Mouse (Mus musculus) heart, postnatal 14 days (tissue): ENCODE results near the gene Chchd10. TPM values are rescaled to one million over a fixed set of nuclear protein-coding genes. Genes with fewer than 3 reads are reported as not detected.

Source experiments
- DNase-seq, 2 experiments: peaks; one replicate each; pipeline ENCODE4 v3.0.0; 2021 to 2022
- intact Hi-C: fragments of 180-260 bp; cut with DNase I; formaldehyde crosslinking; loops from one replicate; pipeline ENCODE4 v1.15.1; 2025
- total RNA-seq, 2 experiments: library from RNA; stranded (reverse); gene quantifications; 2 replicates each; pipeline ENCODE4 v1.2.3; 2021

Gene Chchd10
- total RNA-seq, 2 experiments from 2014 or later, result 1,290 to 1,409 TPM

DNA sequence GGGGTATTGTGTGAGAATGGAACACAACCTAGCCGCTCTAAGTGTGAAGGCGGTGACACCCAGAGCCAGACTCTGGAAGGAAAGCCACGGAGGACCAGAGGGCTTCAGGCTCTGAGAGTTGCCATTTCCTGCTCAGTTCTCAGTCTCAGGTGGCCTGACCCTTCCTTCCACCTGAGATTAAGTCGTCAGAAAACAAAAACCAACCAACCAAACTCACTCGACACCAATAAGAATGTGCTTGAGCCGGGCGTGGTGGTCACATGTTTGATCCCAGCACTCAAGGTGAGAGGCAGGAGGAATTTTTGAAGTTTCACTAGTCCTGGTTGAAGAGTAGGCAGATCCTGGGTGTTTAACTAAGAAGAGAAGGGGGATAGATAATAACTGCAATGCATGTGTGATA lies 13.0 kb downstream of the Chchd10 start:
- intact Hi-C loops, result no loop called here
- DNase-seq, result no peak

DNA sequence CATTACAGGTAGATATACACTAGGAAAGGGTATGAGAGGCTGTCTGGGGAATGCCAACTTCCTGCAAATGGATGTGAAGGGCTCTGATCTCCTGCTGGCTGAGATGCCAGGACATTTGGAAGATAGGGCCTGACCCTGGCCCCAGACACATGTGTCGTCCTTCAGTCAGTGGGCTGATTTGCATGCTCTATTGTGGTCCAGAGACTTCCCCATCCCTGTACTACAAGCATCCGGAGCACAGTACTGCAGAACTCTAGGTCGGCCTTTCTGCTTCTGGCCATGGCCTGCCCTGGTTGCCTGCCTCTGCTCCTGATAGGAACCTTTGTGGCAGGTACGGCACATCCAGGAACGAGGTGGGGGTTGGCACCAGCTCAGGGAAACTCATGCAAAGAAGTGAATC lies 15.1 kb downstream of the Chchd10 start:
- no peak for DNase-seq
- intact Hi-C loops, result no loop called here

DNA sequence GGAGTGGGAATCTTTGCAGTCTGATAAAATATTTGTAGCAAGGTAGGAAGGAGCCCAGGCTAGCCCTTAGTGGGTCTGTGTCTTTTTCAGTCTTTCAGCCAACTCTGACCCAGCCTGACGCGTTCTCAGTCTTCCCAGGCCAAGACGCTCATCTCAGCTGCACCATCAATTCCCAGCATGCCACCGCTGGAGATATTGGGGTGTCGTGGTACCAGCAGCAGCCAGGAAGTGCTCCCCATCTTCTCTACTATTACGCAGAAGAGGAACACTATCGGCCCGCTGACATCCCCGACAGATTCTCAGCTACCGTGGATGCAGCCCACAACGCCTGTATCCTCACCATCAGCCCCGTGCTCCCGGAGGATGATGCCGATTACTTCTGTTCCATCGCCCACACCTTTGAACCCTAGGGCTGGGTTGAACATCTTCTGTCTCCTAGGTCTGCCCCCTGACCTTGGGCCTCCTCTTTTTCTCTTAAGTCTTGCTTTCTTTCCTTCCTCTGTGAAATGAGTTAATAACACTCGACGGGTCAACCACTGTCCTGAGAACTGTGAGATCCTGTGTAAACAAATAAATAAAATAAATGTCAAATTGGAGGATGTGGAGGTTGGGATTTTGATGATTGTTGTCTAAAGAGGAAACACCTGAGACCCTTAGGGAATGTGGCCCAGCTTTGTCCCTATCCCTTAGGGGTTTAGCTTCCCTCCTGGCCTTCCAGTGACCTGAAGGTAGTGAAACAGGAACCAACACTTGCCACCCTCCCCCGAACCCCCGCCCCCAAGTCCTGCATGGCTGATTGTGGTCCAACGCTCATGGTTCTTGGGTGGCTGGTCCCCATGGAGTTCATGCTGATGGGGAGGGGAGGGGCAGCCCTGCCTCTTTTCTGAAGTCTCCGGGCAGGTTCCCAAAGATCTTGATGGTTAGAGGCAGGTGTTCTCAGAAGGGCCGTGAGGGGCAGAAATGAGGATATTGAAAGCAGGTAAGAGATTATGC lies 16.4 kb downstream of the Chchd10 start:
- intact Hi-C loops, result loop anchor here (2.0 to 5.0 kb wide), 3 partner anchors 29 to 362 kb away; partner anchors contain the start of genes Ggt5 and Smarcb1

DNA sequence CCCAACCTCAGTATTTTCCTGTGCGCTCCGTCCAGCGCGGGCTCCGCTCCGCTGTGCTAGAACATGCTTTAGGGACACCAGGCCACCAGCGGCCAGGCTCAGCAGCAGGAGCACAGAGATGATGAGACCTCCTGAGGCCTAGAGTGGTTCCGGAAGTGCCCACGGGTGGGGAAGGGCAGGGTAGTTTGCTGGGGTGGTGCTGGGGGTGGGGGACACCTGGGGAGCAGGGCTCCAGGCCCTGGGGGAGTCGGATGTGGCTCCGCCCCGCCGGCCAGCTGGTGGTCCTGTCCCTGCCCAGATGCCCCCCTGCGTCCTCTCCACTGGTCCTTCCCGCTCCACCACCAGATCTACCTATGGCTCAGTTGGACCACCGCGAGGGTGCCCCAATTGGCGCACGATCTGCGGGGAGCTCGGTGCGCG lies 17.9 kb downstream of the Chchd10 start:
- intact Hi-C loops, result loop anchor here (1.0 to 5.0 kb wide), 6 partner anchors 30 to 364 kb away; partner anchors contain the start of genes Ggt5 and Smarcb1
- peak in 1 of 2 experiments; percentile 24 for DNase-seq

More for the DNA sequence above, 16.4 kb downstream of the Chchd10 start:
- no peak for DNase-seq

DNA sequence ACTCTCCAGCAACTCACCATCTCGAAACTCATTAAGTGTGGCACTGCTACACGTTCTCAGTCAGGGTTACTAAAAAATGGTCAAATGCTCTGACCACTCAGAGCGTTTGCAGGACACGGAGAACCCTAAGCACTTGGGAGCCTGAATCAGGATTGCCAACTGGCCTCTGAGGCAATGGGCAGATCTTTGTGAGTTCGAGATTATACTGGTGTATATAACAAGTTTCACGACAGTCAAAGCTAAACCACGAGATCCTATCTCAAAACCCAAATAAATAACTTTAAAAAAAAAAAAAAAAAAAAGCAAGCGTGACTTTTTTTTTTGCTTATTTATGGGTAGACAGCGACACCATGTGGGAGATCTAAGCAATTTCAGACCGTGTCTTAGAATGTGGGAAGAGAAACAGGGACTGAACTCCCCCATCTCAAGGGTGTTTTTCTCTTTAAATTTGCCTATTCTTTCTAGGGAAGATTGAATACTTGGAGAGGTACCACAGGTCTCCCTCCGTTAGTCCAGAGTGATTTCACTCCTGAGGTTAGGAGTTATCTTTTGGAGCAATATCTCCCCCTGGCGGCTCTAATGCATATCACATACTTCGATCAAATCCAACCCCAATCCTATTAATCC lies 18.6 kb downstream of the Chchd10 start:
- intact Hi-C loops, result loop anchor here (1.0 to 5.0 kb wide), 6 partner anchors 31 to 364 kb away; partner anchors contain the start of genes Ggt5 and Smarcb1
- DNase-seq, result peak in 1 of 2 experiments; percentile 62

DNA sequence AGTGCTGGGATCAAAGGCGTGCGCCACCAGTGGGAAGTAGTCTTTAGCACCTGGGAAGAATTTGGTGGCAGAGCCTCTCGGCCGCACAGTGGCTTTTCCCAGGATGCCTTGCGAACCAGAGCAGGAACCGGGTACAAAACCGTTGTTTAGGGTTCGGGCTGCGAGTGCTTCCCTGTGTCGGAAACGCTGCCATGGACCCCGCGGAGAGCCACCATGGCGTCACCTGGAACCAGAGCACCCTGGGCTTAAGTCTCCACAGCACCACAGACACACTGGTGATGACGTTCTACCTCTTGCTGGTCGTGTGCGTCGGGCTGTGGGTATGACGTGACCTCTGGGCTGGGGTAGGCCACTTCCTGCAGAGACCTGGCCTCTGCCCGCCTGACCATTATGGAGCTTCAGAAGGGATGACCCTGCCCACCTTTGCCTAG lies 21.5 kb downstream of the Chchd10 start, which contains the start of gene Gm5134:
Gene Gm5134 (plus strand): TSS at position 134 of the 431 bp plus-strand sequence.
- intact Hi-C loops, result loop anchor here (5.0 kb wide), 2 partner anchors 317 to 367 kb away; partner anchors contain the start of gene Ggt5
- DNase-seq, result no peak

DNA sequence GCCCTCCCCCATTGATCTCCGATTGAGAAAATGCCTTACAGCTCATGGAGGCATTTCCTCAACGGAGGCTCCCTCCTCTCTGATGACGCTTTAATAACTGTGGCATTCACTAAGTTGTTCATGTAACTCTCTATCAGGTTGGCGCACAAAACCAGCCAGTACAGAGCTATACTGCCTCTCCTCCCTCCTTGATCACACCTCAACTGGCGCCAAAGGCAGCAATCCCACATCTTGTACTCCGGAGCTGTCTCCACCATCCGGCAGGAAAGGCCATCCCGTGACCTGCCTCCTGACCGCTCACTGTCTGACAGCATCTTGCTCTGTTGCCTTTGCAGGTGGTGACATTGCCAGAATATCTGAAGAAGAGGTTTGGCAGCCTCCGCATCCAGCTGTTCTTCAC lies 40.9 kb downstream of the Chchd10 start:
- DNase-seq, result no peak
- intact Hi-C loops, result loop anchor here (10.0 kb wide), 1 partner anchor 231 kb away; no protein-coding TSS in a partner anchor

DNA sequence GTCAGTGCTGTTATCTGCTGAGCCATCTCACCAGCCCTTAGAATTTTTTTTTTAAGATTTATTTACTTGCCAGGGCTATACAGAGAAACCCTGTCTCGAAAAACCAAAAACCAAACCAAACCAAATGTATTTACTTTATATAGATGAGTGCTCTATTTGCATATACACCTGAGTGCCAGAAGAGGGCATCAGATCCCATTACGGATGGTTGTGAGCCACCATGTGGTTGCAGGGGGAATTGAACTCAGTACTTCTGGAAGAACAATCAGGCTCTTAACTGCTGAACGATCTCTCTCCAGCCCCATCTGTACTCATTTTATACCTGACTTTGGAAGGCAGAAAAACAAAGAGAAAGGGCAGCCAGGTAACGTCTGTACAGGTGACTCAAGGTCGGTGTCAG lies 42.3 kb downstream of the Chchd10 start:
- no peak for DNase-seq
- intact Hi-C loops, result loop anchor here (10.0 kb wide), 1 partner anchor 230 kb away; no protein-coding TSS in a partner anchor

DNA sequence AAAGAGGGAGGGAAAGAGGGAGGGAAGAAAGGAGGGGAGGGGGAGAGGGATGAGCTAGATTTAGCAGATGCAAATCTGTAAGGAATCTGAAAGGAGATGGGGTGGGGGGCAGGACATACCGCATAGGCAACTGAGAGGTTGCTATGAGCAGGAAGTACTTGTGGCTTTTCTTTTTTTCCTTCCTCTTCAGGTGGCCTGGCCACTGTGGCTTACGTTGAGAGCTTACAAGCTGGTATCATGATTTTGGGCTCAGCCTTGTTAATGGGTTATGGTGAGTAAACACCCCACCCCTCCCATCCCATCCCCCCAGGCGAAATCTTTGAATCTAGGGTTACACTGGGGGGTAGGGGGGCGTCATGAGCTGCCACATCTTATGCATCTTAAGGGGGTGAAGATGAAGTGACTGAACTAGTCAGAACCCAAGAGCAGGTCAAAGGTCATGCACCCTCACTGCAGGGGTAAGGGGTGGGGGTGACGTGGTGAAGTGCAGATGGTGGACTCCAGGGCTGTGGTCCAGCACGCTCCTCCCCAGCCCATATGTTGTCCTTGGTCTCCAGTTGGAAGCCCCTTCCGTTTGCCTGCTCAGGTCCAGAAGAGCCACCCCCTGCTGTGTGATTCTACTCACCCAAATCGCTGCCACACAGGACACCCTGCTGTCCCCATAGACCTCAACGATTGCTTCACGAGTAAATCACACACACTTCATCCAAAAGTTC lies 45.3 kb downstream of the Chchd10 start:
- intact Hi-C loops, result loop anchor here (10.0 kb wide), 1 partner anchor 227 kb away; no protein-coding TSS in a partner anchor
- DNase-seq, result no peak

DNA sequence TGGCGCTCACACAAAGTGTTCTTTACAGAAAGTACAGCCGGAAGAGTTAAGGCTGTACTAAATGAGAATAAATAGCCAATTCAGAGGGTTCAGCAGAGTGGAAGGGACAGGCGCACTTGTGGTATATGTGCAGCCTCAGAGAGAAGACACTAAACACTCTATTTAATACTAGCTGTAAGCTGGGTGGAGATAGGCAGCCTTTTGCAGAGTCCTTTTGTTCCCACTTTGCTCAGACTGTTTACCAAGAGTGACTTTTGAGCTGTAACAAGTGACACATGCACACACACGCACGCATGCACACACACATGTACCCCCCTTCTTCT lies 45.9 kb downstream of the Chchd10 start:
- intact Hi-C loops, result loop anchor here (10.0 kb wide), 1 partner anchor 226 kb away; no protein-coding TSS in a partner anchor
- DNase-seq, result no peak

DNA sequence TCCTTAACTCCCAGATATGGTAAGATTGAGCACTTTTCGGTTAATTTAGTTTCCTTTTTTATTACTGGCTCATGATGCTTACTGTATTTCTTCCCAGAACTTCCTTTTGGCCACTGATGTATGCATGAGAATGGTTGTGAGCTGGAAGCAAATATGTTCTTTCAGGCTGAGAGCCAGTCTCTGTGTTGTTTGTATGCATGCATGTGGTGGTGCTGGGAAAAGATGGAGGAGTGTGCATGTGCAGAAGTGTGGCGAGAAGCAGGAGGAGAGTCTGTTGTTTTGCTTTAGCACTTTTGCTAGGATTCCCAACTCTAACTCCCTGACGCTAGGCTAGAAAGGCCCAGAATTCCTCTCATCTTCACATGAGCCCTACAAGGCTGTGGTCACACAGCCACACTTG lies 46.5 kb downstream of the Chchd10 start:
- no peak for DNase-seq
- intact Hi-C loops, result loop anchor here (10.0 kb wide), 1 partner anchor 225 kb away; no protein-coding TSS in a partner anchor

Other genes with a start within 250 kb of the Chchd10 start
- gene Cabin1, start 168.8 kb upstream of the Chchd10 start, total RNA-seq, result 10 to 100 TPM; 23.0 to 24.8 TPM
- 10 to 100 TPM; 44.8 to 61.1 TPM for gene Ddt, start 159.7 kb upstream of the Chchd10 start, total RNA-seq
- not detected for gene Gm20441, start 152.2 kb upstream of the Chchd10 start, total RNA-seq
- 1 to 10 TPM; 1.8 to 4.3 TPM for gene Gstt3, start 151.7 kb upstream of the Chchd10 start, total RNA-seq
- 1 to 10 TPM; 7.0 to 9.1 TPM for gene Gstt1, start 134.5 kb upstream of the Chchd10 start, total RNA-seq
- gene Gstt4, start 110.6 kb upstream of the Chchd10 start, total RNA-seq, result not detected
- 10 to 100 TPM in 1 of 2 experiments, 1 to 10 TPM in 1; 9.4 to 12.1 TPM for gene Gstt2, start 95.7 kb upstream of the Chchd10 start, total RNA-seq
- gene Mif, start 72.9 kb upstream of the Chchd10 start, total RNA-seq, result 100 to 1,000 TPM; 215 to 220 TPM
- gene Derl3, start 39.7 kb upstream of the Chchd10 start, total RNA-seq, result under 1 TPM in 1 of 2 experiments, not detected in 1; 0.51 TPM
- 10 to 100 TPM; 26.1 to 29.1 TPM for gene Smarcb1, start 11.5 kb upstream of the Chchd10 start, total RNA-seq
- gene Mmp11, start 3.4 kb downstream of the Chchd10 start, total RNA-seq, result 1 to 10 TPM; 5.0 to 9.7 TPM
- under 1 TPM in 1 of 2 experiments, not detected in 1; 0.24 TPM for gene Gm867, start 7.5 kb downstream of the Chchd10 start, total RNA-seq
- gene Vpreb3, start 9.9 kb downstream of the Chchd10 start, total RNA-seq, result under 1 TPM in 1 of 2 experiments, not detected in 1; 0.65 TPM
- not detected for gene Gm5134, start 21.4 kb downstream of the Chchd10 start, total RNA-seq
- 1 to 10 TPM; 8.6 to 9.5 TPM for gene Zfp280b, start 99.5 kb downstream of the Chchd10 start, total RNA-seq
- not detected for gene Slc5a4b, start 177.8 kb downstream of the Chchd10 start, total RNA-seq
- gene Slc5a4a, start 214.3 kb downstream of the Chchd10 start, total RNA-seq, result not detected